Mouse (Mus musculus) ES-Bruce4 (cell line): ENCODE results near the gene Zfp456. TPM values are rescaled to one million over a fixed set of nuclear protein-coding genes. Genes with fewer than 3 reads are reported as not detected.
A peak's percentile ranks its signal among the peaks of the same experiment; 100 is the strongest.
"Not testable (repeated sequence)": the region's sequence is repeated elsewhere in the genome, so short reads cannot be mapped to it uniquely, and the experiment has no call there.

Source experiments
- H3K27ac ChIP-seq: 2 replicates; pipeline ENCODE4 v1.5.1; 2012; ENCODE audit warnings: low read length, inconsistent platforms; ENCODE audit not compliant: insufficient read depth
- H3K27me3 ChIP-seq: 2 replicates; pipeline ENCODE4 v1.6.1; 2012; ENCODE audit warnings: mild to moderate bottlenecking, low read length, inconsistent platforms; ENCODE audit not compliant: control insufficient read depth, poor library complexity, insufficient read depth, severe bottlenecking
- H3K36me3 ChIP-seq: 2 replicates; pipeline ENCODE4 v1.6.1; 2012; ENCODE audit warnings: inconsistent platforms, mild to moderate bottlenecking, low read length, moderate library complexity; ENCODE audit not compliant: control insufficient read depth, poor library complexity, insufficient read depth, severe bottlenecking
- H3K4me1 ChIP-seq: one replicate; pipeline ENCODE4 v1.8.1; 2011; ENCODE audit warnings: low read length; ENCODE audit not compliant: control insufficient read depth, insufficient read depth
- H3K4me3 ChIP-seq: 2 replicates; pipeline ENCODE4 v1.5.1; 2011; ENCODE audit warnings: low read depth, mild to moderate bottlenecking, low read length
- H3K9ac ChIP-seq: 2 replicates; pipeline ENCODE4 v1.6.1; 2012; ENCODE audit warnings: low read depth, mild to moderate bottlenecking, inconsistent platforms; ENCODE audit not compliant: poor library complexity, severe bottlenecking
- H3K9me3 ChIP-seq: replicated peaks from 2 replicates; pipeline ENCODE4 v1.6.1; 2012; ENCODE audit warnings: mild to moderate bottlenecking, low read length, inconsistent platforms; ENCODE audit not compliant: control insufficient read depth, poor library complexity, insufficient read depth, severe bottlenecking
- CTCF ChIP-seq: IDR thresholded peaks from one replicate; pipeline ENCODE4 v1.8.1; 2011; ENCODE audit warnings: low read depth, low read length
- EP300 ChIP-seq: IDR thresholded peaks from 2 replicates; pipeline ENCODE4 v1.6.1; 2011; ENCODE audit warnings: low read depth, low read length; ENCODE audit not compliant: insufficient read depth
- POLR2A ChIP-seq: IDR thresholded peaks from one replicate; pipeline ENCODE4 v1.8.1; 2011; ENCODE audit warnings: low read length; ENCODE audit not compliant: insufficient read depth
- polyA plus RNA-seq: library from polyadenylated mRNA; stranded (reverse); fragments of >200 nt; gene quantifications from 2 replicates; pipeline ENCODE4 v1.2.4, GENCODE M21; 2011; ENCODE audit warnings: low read depth; ENCODE audit not compliant: missing spikeins, insufficient read depth, insufficient read length

Gene Zfp456
- 3.7 and 4.0 TPM in 2 replicates for polyA plus RNA-seq

DNA sequence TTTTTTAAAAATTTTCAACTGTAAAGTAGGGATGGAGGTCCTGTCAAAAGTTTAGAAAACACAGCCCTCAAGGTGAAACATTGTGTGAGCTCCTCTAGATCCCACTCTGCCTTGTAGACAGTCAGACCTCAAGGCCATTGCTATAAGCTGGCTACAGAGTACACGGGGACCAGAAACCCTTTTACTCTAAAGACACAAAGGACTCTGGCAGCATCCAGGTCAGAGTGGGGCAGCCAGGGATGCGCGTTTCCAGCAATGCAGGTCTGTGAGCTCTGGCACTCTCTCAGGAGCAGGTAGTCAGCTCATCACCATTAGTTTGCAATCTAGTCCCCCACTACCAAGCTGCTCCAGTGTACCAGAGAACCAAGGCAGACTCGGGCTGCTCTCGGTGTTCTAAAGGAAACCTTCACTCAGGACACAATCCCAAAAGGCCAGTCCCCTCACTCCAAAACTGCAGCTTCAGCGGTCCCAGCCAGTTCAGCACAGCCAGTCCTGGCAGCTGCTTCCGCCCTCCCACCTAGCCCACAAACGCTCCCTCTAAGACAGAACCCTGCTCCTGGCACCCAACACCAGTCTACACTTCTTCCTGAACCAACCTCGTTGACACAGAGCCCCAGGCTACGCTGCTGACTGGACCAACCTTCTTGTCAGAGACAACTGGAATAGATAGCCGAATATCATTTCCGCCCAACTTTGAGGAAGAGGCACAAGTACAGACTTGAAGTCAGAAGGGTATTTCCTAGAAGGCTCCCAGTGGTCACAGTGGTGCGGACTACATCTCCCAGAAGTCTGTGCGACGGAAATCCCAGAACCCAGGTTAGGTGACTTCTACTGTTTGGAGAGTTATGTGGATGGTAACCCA lies at the start of gene Zfp456, which contains the start of gene Gm28041:
Gene Zfp456, minus strand, starts transcription at position 761 of the 862 bp plus-strand sequence.
Gene Gm28041, minus strand, starts transcription at position 684 of the 862 bp plus-strand sequence.
- not testable (repeated sequence) for H3K27me3 ChIP-seq, H3K27ac ChIP-seq, H3K4me1 ChIP-seq, H3K36me3 ChIP-seq, H3K9me3 ChIP-seq
- Histone ChIP-seq H3K9ac (peak within 1 kb of the TSS; percentile 56), H3K4me3 (peak within 1 kb of the TSS; percentile 99)

DNA sequence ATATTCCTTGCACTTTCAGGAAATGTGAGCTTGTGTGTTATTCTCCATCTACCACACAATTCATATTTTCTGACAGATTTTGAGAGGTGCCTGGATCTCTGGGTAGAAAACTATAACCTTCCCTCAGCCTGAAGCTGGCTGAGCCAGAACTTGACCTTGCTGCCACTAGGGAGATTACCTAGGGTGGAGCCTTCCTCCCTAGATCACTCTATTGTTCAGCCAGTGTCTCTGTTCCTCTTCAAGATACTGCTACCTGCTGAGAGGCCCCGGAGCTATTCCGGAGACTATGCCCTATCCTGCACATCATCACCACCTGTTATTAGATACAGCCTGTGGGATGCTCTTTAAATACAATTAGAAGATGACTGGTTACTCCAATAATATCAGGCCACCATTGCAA lies 46.9 kb upstream of the Zfp456 start:
- TF ChIP-seq EP300 = peak; percentile 87
- not testable (repeated sequence) for H3K36me3 ChIP-seq, H3K4me1 ChIP-seq, H3K9ac ChIP-seq, H3K9me3 ChIP-seq, H3K27me3 ChIP-seq
- peak overlapping the region; percentile 16; the same call in 1 of the 2 replicates for H3K4me3 ChIP-seq
- H3K27ac ChIP-seq = peak overlapping the region; percentile 88

DNA sequence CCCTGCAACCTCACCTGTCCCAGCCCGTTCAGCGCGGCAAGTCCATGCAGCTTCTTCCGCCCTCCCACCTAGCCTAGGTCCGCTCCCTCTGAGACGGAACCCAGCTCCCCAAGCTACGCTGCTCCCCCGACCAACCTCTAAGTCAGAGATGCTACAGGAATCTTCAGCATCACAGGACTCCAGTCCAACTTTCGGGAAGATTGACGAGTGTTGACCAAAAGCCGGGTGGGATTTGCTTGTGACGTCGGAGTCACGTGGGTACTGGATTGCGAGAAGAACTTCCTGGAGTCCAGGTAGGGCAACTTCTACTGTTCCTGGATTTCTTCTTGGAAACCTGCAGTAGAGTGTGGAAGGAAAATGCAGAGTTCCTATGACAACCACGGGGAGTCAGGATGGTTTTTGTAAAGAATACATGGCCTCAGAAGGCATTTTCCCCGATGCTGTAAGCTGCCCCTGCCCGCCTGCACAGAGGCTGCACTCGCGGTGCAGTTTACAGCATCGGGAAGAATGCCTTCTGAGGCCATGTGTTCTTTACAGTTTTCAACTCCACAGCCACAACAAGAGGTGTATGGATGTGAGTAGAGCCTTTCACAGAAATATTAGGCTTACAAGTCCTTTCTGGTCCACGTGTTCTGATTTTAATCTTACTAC lies 45.7 kb upstream of the Zfp456 start, which contains the start of gene Zfp459:
Gene Zfp459, minus strand, starts transcription at position 212 of the 651 bp plus-strand sequence.
- peak within 1 kb of the TSS; percentile 72 for H3K27ac ChIP-seq
- no peaks in the 10 kb centered on the region for H3K36me3 ChIP-seq
- H3K9ac ChIP-seq = peak within 1 kb of the TSS; percentile 55
- peaks cover 3% of the 10 kb centered on the region for H3K4me1 ChIP-seq
- no peaks in the 10 kb centered on the region for H3K27me3 ChIP-seq
- no peaks in the 10 kb centered on the region; the same call in 1 of the 2 replicates for H3K9me3 ChIP-seq
- TF ChIP-seq POLR2A = no peak
- TF ChIP-seq EP300 = no peak; the same call in 1 of the 2 replicates
- TF ChIP-seq CTCF = no peak
- H3K4me3 ChIP-seq = peak within 1 kb of the TSS; percentile 79

DNA sequence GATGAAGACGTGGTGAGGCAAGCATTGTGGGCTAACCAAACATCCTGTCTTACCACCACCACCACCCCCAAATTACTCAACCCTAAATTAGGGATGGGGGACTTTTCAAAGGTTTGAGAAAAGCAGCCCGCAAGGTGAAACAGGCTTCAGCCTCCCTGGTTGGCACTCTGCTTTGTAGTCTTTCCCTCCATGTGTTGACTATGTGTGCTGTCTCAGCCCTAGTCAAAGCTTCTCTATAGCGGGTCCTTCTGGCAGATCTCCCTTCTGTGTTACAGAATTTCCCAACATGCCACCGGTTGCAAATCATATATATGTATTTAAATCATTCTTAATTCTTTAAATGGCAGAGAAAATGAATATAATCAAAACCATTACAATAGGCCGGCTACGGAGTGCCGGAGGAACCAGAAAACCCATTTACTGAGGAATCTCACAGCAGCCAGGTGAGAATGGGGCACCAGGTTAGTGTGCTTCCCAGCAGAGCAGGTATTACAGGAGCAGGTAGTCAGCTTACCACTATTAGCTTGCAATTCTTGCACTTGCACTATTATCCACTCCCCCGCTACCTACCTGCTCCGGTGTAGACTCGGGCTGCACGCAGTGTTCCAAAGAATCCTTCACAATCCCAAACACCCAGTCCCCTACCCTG lies 45.1 kb upstream of the Zfp456 start:
- Histone ChIP-seq H3K36me3 (peaks cover under 1% of the 10 kb centered on the region; the same call in 1 of the 2 replicates), H3K9me3 (no peaks in the 10 kb centered on the region), H3K4me3 (peak overlapping the region; percentile 79), H3K9ac (peak overlapping the region; percentile 55), H3K4me1 (peaks cover 3% of the 10 kb centered on the region), H3K27ac (peak overlapping the region; percentile 58), H3K27me3 (no peaks in the 10 kb centered on the region)
- TF ChIP-seq CTCF (no peak), POLR2A (no peak), EP300 (no peak)

- H3K9me3 ChIP-seq = no peaks in the 10 kb centered on the region
- H3K4me3 ChIP-seq = no peak overlapping the region
- H3K9ac ChIP-seq = no peak overlapping the region
- H3K4me1 ChIP-seq = no peaks in the 10 kb centered on the region
- H3K27me3 ChIP-seq = no peaks in the 10 kb centered on the region
- H3K27ac ChIP-seq = no peak overlapping the region
- peaks cover 18% of the 10 kb centered on the region for H3K36me3 ChIP-seq
- TF ChIP-seq POLR2A (no peak), CTCF (peak; percentile 12)
These were observed 41.2 kb upstream of the Zfp456 start for GRCm38 (mm10) chr13:67416811-67417210.

DNA sequence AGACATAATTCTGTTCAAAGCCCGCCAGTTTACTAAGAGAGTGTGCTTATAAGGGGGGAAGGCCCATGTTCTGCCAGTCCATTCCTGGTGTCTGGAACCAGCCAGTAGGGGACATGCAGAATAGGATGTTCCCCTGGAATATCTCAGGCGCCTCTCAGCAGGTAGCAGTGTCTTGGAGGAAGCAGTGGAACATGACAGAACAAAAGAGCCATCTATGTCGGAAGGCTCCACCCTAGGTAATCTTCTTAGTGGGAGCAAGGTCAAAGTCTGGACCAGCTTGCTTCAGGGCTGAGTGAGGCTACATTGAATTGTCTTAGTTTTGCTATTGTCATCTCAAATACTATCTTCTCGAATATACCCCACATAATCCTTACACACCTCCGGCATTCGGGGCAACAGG lies 40.1 kb upstream of the Zfp456 start:
- H3K27ac ChIP-seq = no peak overlapping the region
- TF ChIP-seq CTCF (no peak), EP300 (0 out of 2 replicates have a peak, but pooled peaks have one; percentile 15), POLR2A (no peak)

DNA sequence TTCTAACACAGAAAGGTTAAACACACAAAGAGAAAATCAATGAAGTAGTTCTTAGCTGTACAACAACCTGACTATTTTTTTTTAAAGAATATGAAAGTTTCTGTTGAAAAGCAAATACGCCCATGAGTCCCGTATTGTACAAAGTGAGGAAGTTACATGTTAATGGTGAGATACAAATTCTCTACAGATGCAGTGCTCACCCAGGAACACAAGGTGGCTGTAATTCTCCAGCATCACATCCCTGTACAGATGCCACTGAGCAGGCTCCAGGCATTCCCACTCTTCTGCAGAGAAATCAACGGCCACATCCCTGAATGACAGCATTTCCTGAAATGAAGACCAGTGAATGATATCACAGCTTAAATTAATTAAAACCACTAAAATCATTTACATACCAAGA lies 38.0 kb upstream of the Zfp456 start:
- not testable (repeated sequence) for H3K4me1 ChIP-seq, H3K9me3 ChIP-seq, H3K4me3 ChIP-seq, H3K9ac ChIP-seq, H3K27ac ChIP-seq, H3K27me3 ChIP-seq
- H3K36me3 ChIP-seq = peaks cover 27% of the 10 kb centered on the region

More for the DNA sequence above, 40.1 kb upstream of the Zfp456 start:
- H3K27me3 ChIP-seq = no peaks in the 10 kb centered on the region
- no peaks in the 10 kb centered on the region for H3K9me3 ChIP-seq
- no peak overlapping the region for H3K4me3 ChIP-seq
- H3K4me1 ChIP-seq = no peaks in the 10 kb centered on the region
- no peak overlapping the region for H3K9ac ChIP-seq
- H3K36me3 ChIP-seq = peaks cover 24% of the 10 kb centered on the region

GRCm38 (mm10) chr13:67399183-67399903 lies 23.7 kb upstream of the Zfp456 start, which contains the start of gene Zfp429:
Gene Zfp429, minus strand, starts transcription at chr13:67399819.
- not testable (repeated sequence) for H3K4me1 ChIP-seq, H3K36me3 ChIP-seq, H3K27ac ChIP-seq, H3K27me3 ChIP-seq, H3K9me3 ChIP-seq
- H3K4me3 ChIP-seq = peak within 1 kb of the TSS; percentile 98
- H3K9ac ChIP-seq = peak within 1 kb of the TSS; percentile 56
